Mouse (Mus musculus): ENCODE data around the gene Casq1. TPM values are rescaled to one million over a fixed set of nuclear protein-coding genes. Genes with fewer than 3 reads are reported as not detected.

Casq1 gene
- polyA plus RNA-seq, 1 experiment from 2014 or later = 2.4 TPM

- no peak for DNase-seq (ENCODE audit: low spot score)
- H3K27ac ChIP-seq = no peak overlapping the region
- peaks cover 49% of the 10 kb centered on the region for H3K36me3 ChIP-seq (ENCODE audit: insufficient read depth, low read length)
- H3K4me2 ChIP-seq (ENCODE audit: low read length) = no peak overlapping the region
- peak; percentile 71 for ATAC-seq (replicated peaks; ENCODE audit: low FRiP score, low read depth)
- H3K4me3 ChIP-seq (replicated peaks; ENCODE audit: low read depth, low read length) = no peak overlapping the region
- no peaks in the 10 kb centered on the region for H3K27me3 ChIP-seq (ENCODE audit: insufficient read depth, low read length)
- no peaks in the 10 kb centered on the region for H3K9me3 ChIP-seq (replicated peaks; ENCODE audit: low read length)
- H3K4me1 ChIP-seq (replicated peaks; ENCODE audit: insufficient read depth, low read length) = no peaks in the 10 kb centered on the region
- peak; percentile 64 for TF ChIP-seq CTCF (IDR thresholded peaks at IDR 0.05; ENCODE audit: low read depth)
- H3K9ac ChIP-seq (ENCODE audit: low read depth, low read length) = no peak overlapping the region
- 92% methylated on average over 10 of the region's 10 CpGs for WGBS
Measured at GRCm38 (mm10) chr1:172186401-172187289, 33.0 kb downstream of the Casq1 start.

GRCm38 (mm10) chr1:172183915-172184314 lies 35.8 kb downstream of the Casq1 start:
- Histone ChIP-seq H3K27ac (no peak overlapping the region), H3K4me1 (replicated peaks; ENCODE audit: insufficient read depth, low read length) (no peaks in the 10 kb centered on the region), H3K4me3 (replicated peaks; ENCODE audit: low read depth, low read length) (no peak overlapping the region), H3K4me2 (ENCODE audit: low read length) (no peak overlapping the region), H3K9ac (ENCODE audit: low read depth, low read length) (no peak overlapping the region), H3K9me3 (replicated peaks; ENCODE audit: low read length) (no peaks in the 10 kb centered on the region), H3K27me3 (ENCODE audit: insufficient read depth, low read length) (no peaks in the 10 kb centered on the region), H3K36me3 (ENCODE audit: insufficient read depth, low read length) (peaks cover 44% of the 10 kb centered on the region)
- no peak for TF ChIP-seq CTCF (IDR thresholded peaks at IDR 0.05; ENCODE audit: low read depth)
- DNase-seq (ENCODE audit: low spot score) = no peak
- no peak for ATAC-seq (replicated peaks; ENCODE audit: low FRiP score, low read depth)

- 97% methylated on average over 6 of the region's 6 CpGs for WGBS
- Histone ChIP-seq H3K36me3 (ENCODE audit: insufficient read depth, low read length) (peaks cover 43% of the 10 kb centered on the region), H3K4me1 (replicated peaks; ENCODE audit: insufficient read depth, low read length) (no peaks in the 10 kb centered on the region), H3K4me2 (ENCODE audit: low read length) (no peak overlapping the region), H3K27ac (no peak overlapping the region), H3K9ac (ENCODE audit: low read depth, low read length) (no peak overlapping the region), H3K4me3 (replicated peaks; ENCODE audit: low read depth, low read length) (no peak overlapping the region), H3K27me3 (ENCODE audit: insufficient read depth, low read length) (no peaks in the 10 kb centered on the region), H3K9me3 (replicated peaks; ENCODE audit: low read length) (no peaks in the 10 kb centered on the region)
- ATAC-seq (replicated peaks; ENCODE audit: low FRiP score, low read depth) = no peak
- no peak for DNase-seq (ENCODE audit: low spot score)
- no peak for TF ChIP-seq CTCF (IDR thresholded peaks at IDR 0.05; ENCODE audit: low read depth)
Measured at GRCm38 (mm10) chr1:172183056-172183455, 36.6 kb downstream of the Casq1 start.

DNA sequence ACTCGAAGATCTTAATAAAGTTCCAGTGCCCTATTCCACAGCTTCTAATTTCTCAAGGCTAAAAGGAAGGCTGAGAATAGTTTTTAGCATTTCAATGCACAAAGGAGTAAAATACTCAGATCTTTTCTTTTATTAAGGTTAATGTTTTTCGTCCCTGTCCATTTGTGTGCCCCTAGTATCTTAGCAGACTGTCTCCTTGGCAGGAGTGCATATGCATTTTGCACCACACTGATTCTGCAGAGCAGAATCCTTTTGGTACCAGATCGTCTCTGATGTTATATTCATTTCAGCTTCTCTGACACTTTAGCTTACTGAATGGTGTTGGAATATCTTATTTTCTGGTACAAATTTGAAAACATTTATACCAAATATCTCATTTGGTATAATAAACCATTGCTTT lies 37.9 kb downstream of the Casq1 start:
- no peaks in the 10 kb centered on the region for H3K27me3 ChIP-seq (ENCODE audit: insufficient read depth, low read length)

GRCm38 (mm10) chr1:172180881-172181280 lies 38.8 kb downstream of the Casq1 start:
- no peak for ATAC-seq (replicated peaks; ENCODE audit: low FRiP score, low read depth)
- Histone ChIP-seq H3K27ac (no peak overlapping the region), H3K4me1 (replicated peaks; ENCODE audit: insufficient read depth, low read length) (no peaks in the 10 kb centered on the region), H3K4me3 (replicated peaks; ENCODE audit: low read depth, low read length) (no peak overlapping the region), H3K9ac (ENCODE audit: low read depth, low read length) (no peak overlapping the region), H3K27me3 (ENCODE audit: insufficient read depth, low read length) (no peaks in the 10 kb centered on the region), H3K36me3 (ENCODE audit: insufficient read depth, low read length) (peaks cover 40% of the 10 kb centered on the region), H3K4me2 (ENCODE audit: low read length) (no peak overlapping the region), H3K9me3 (replicated peaks; ENCODE audit: low read length) (no peaks in the 10 kb centered on the region)
- DNase-seq (ENCODE audit: low spot score) = no peak
- TF ChIP-seq CTCF (IDR thresholded peaks at IDR 0.05; ENCODE audit: low read depth) = no peak
- 41% methylated on average over 4 of the region's 4 CpGs for WGBS

More for the DNA sequence above, 37.9 kb downstream of the Casq1 start:
- H3K4me1 ChIP-seq (replicated peaks; ENCODE audit: insufficient read depth, low read length) = no peaks in the 10 kb centered on the region
- whole genome bisulfite sequencing = 92% methylated on average over 3 of the region's 3 CpGs
- ATAC-seq (replicated peaks; ENCODE audit: low FRiP score, low read depth) = no peak
- H3K9ac ChIP-seq (ENCODE audit: low read depth, low read length) = no peak overlapping the region
- DNase-seq (ENCODE audit: low spot score) = no peak
- no peak overlapping the region for H3K4me2 ChIP-seq (ENCODE audit: low read length)
- H3K9me3 ChIP-seq (replicated peaks; ENCODE audit: low read length) = no peaks in the 10 kb centered on the region
- H3K27ac ChIP-seq = no peak overlapping the region
- no peak overlapping the region for H3K4me3 ChIP-seq (replicated peaks; ENCODE audit: low read depth, low read length)
- H3K36me3 ChIP-seq (ENCODE audit: insufficient read depth, low read length) = peaks cover 40% of the 10 kb centered on the region
- no peak for TF ChIP-seq CTCF (IDR thresholded peaks at IDR 0.05; ENCODE audit: low read depth)

- H3K4me2 ChIP-seq (ENCODE audit: low read length) = no peak overlapping the region
- no peaks in the 10 kb centered on the region for H3K4me1 ChIP-seq (replicated peaks; ENCODE audit: insufficient read depth, low read length)
- no peak for TF ChIP-seq CTCF (IDR thresholded peaks at IDR 0.05; ENCODE audit: low read depth)
- DNase-seq (ENCODE audit: low spot score) (no peak), ATAC-seq (replicated peaks; ENCODE audit: low FRiP score, low read depth) (no peak)
- no peaks in the 10 kb centered on the region for H3K9me3 ChIP-seq (replicated peaks; ENCODE audit: low read length)
- no peaks in the 10 kb centered on the region for H3K27me3 ChIP-seq (ENCODE audit: insufficient read depth, low read length)
- WGBS = 41% methylated on average over 7 of the region's 7 CpGs
- H3K36me3 ChIP-seq (ENCODE audit: insufficient read depth, low read length) = peaks cover 53% of the 10 kb centered on the region
- H3K4me3 ChIP-seq (replicated peaks; ENCODE audit: low read depth, low read length) = no peak overlapping the region
- H3K9ac ChIP-seq (ENCODE audit: low read depth, low read length) = no peak overlapping the region
- H3K27ac ChIP-seq = no peak overlapping the region
Measured at GRCm38 (mm10) chr1:172179102-172179501, 40.6 kb downstream of the Casq1 start.

Data from kidney, postnatal 0 days (tissue).